Mouse (Mus musculus): Measurements from ENCODE around the gene Olfr1354.
"Not testable (repeated sequence)": the region's sequence is repeated elsewhere in the genome, so short reads cannot be mapped to it uniquely, and the experiment has no call there.

Gene Olfr1354

GRCm38 (mm10) chr10:78912871-78913270 lies at the start of gene Olfr1354:
TSS of gene Olfr1354 (plus strand) at chr10:78913171.
- not testable (repeated sequence) for DNase-seq (ENCODE audit: low spot score in 2 of 2)

- DNase-seq (ENCODE audit: low spot score in 2 of 2), result no peak
Observed at GRCm38 (mm10) chr10:78875240-78875639, 37.7 kb upstream of the Olfr1354 start, which contains the start of gene Olfr1355. TSS of gene Olfr1355 (plus strand) at chr10:78875540.

DNA sequence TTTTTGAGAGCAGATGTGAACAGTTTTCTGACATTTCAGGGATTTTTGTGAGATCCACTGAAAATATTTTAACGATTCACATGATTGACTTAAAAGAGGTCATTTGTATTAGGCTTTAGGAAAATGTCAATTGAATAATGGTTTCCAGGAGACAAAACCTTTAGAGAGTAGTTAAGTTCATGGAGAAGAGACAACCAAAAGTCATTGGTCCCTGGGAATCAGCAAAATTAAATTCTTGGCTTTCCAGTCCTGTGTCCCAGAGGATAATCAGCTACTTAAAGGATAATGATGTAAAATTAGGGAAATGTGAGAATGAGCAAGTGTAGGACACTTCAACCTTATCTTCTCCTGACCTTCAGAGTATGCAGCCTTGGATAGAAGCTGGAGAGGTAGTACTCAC lies 37.4 kb downstream of the Olfr1354 start, which contains the start of gene Olfr8:
Gene Olfr8, plus strand, starts transcription at position 301 of the 400 bp plus-strand sequence.
- not testable (repeated sequence) for DNase-seq (ENCODE audit: low spot score in 2 of 2)

DNA sequence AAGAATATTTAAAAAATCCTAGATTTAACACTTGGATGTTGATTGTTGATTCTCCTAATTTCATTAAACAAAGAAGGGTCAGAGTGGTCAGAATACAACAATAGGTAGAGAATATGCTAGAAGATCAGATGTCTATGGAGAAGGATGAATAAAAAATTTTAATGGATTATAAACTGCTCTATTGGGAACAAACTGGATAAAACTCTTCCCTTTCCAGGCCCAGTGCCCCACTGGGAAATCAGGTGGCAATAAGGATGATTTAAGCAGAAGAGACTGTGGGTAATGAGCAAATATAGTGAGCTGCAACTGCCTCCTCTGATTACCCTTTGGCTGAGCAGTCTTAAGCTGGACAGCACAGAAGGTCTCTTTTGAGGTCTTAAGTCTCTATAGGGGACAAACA lies 50.0 kb downstream of the Olfr1354 start, which contains the start of gene Olfr1353:
Gene Olfr1353, plus strand, starts transcription at position 301 of the 400 bp plus-strand sequence.
- DNase-seq (ENCODE audit: low spot score in 2 of 2), result not testable (repeated sequence)
